Mouse (Mus musculus) neutrophil, adult 5-6 weeks (primary cell): ENCODE results near the gene Gpd1. TPM values are rescaled to one million over a fixed set of nuclear protein-coding genes. Genes with fewer than 3 reads are reported as not detected.

Source experiments
- ATAC-seq: fragments of 151-379, 151-347 bp; 2 replicates; pipeline ENCODE4 v1.8.0; 2017; ENCODE audit warnings: mild to moderate bottlenecking, moderate TSS enrichment; ENCODE audit not compliant: insufficient number of reproducible peaks, poor library complexity, low FRiP score, severe bottlenecking; ENCODE audit errors: extremely low read depth
- total RNA-seq: library from RNA; stranded (forward); fragments of 200-1000 nt; gene quantifications from 2 replicates; pipeline ENCODE4 v1.2.3, GENCODE M21; 2017

The Gpd1 gene
- 1.1 TPM in 1 of 2 replicates, not detected in the other for total RNA-seq

- no peak for ATAC-seq
Observed at GRCm38 (mm10) chr15:99717386-99718334, at the start of gene Gpd1. Gene Gpd1 (plus strand): TSS chr15:99717515.

- ATAC-seq = no peak
Observed at GRCm38 (mm10) chr15:99667544-99667943, 49.8 kb upstream of the Gpd1 start.

- ATAC-seq = peak; percentile 55
Observed at GRCm38 (mm10) chr15:99668881-99669280, 48.4 kb upstream of the Gpd1 start.

- ATAC-seq = no peak
Observed at GRCm38 (mm10) chr15:99669392-99669791, 47.9 kb upstream of the Gpd1 start.

- ATAC-seq = no peak
Observed at GRCm38 (mm10) chr15:99670154-99670821, 47.0 kb upstream of the Gpd1 start, which contains the start of gene Asic1. Gene Asic1 (plus strand): TSS chr15:99670368.

- no peak for ATAC-seq
Observed at GRCm38 (mm10) chr15:99670964-99671670, 46.2 kb upstream of the Gpd1 start.

GRCm38 (mm10) chr15:99671783-99672182 is 45.5 kb upstream of the Gpd1 start:
- no peak for ATAC-seq

GRCm38 (mm10) chr15:99674866-99675265 is 42.4 kb upstream of the Gpd1 start:
- no peak for ATAC-seq

GRCm38 (mm10) chr15:99677089-99677488 is 40.2 kb upstream of the Gpd1 start:
- ATAC-seq = no peak

- ATAC-seq = no peak
Observed at GRCm38 (mm10) chr15:99678063-99678800, 39.1 kb upstream of the Gpd1 start.

- ATAC-seq = no peak
Observed at GRCm38 (mm10) chr15:99679008-99679407, 38.3 kb upstream of the Gpd1 start.

- no peak for ATAC-seq
Observed at GRCm38 (mm10) chr15:99682880-99683279, 34.4 kb upstream of the Gpd1 start.

- no peak for ATAC-seq
Observed at GRCm38 (mm10) chr15:99684156-99684555, 33.2 kb upstream of the Gpd1 start.

- ATAC-seq = peak; percentile 73
Observed at GRCm38 (mm10) chr15:99688712-99689111, 28.6 kb upstream of the Gpd1 start.

GRCm38 (mm10) chr15:99690924-99691323 is 26.4 kb upstream of the Gpd1 start:
- no peak for ATAC-seq

GRCm38 (mm10) chr15:99691976-99692375 is 25.3 kb upstream of the Gpd1 start:
- ATAC-seq = no peak

GRCm38 (mm10) chr15:99697309-99697708 is 20.0 kb upstream of the Gpd1 start:
- no peak for ATAC-seq

GRCm38 (mm10) chr15:99698533-99699085 is 18.7 kb upstream of the Gpd1 start:
- no peak for ATAC-seq
